Mouse (Mus musculus) mouse trophoblast stem cell (cell line): ENCODE measurements around the gene Cul3.
"Not testable (repeated sequence)": the region's sequence is repeated elsewhere in the genome, so short reads cannot be mapped to it uniquely, and the experiment has no call there.

ENCODE experiments used
- in situ Hi-C, 2 experiments: fragments of 300-500 bp; cut with MseI, MboI; formaldehyde crosslinking; loops; 2 replicates in 1 of 2; 3 replicates in 1 of 2; pipeline ENCODE4 v1.15.1; 2025

Cul3 gene

DNA sequence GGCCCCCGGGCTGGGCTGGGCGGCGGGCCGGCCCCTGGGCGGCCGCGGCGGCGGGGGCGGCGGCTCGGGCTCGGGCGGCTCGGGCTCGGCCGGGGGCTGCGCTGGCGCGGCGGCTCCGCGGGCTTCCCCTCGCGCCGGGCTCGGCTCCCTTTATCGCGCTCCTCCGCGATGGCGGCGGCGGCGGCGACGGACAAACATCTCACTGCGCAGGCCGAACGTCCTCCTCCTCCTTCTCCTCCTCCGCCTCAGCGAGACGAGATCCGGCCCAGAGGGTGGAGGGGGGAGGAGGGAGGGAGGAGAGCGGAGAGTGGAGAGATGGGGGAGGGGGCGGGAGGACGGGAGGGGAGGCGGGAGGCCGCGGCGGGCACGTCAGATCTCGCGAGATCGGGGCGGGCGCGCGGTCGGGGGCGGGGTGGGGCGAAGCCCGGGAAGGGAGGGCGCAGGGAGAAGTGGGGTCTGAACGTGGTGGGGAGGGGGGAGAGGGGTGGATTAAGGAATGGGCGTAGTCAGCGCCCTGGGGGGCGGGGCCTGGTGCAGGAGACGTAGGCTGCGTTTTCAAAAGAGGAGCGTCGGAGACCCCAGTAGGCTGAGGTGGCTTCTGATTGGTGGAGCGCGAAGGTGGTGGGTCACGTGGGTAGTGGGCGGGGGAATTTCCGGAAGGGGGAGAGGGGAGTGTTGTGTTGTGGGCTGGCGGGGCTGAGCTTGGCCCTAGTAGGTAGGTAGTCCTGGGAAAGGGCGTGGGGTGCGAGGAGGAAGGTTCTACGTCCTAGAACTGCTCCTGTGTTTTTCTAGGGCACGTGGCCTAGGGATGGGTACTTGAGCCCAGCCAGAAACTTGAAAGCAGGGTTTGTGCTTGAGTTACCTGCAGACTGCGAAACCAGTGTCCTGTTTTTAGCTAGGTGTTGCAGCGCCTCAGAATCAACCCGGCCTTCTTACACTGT, at the start of gene Cul3:
TSS of gene Cul3 (minus strand) at position 45 of the 941 bp plus-strand sequence.
- in situ Hi-C loops, result no loop called here

DNA sequence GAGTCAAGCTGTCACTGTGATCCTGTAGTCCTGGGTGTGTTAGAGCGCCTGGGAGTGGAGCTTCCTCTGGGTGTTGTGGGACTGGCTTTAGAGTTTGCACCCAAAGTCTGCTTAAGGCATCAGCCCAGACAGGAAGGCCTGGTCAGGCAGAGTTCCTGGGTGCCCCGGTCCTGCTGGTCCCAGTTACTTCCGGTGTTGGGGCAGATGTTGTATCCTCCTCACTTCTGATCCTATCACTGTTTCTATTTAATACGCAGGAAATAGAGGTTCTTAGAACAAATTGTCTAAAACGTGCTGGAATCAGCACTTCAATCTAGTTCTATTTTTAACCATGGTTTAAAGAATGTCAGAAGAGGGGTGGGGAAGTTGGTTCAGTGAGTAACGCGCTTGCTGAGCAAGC, 49.2 kb upstream of the Cul3 start:
- in situ Hi-C loops, result no loop called here

DNA sequence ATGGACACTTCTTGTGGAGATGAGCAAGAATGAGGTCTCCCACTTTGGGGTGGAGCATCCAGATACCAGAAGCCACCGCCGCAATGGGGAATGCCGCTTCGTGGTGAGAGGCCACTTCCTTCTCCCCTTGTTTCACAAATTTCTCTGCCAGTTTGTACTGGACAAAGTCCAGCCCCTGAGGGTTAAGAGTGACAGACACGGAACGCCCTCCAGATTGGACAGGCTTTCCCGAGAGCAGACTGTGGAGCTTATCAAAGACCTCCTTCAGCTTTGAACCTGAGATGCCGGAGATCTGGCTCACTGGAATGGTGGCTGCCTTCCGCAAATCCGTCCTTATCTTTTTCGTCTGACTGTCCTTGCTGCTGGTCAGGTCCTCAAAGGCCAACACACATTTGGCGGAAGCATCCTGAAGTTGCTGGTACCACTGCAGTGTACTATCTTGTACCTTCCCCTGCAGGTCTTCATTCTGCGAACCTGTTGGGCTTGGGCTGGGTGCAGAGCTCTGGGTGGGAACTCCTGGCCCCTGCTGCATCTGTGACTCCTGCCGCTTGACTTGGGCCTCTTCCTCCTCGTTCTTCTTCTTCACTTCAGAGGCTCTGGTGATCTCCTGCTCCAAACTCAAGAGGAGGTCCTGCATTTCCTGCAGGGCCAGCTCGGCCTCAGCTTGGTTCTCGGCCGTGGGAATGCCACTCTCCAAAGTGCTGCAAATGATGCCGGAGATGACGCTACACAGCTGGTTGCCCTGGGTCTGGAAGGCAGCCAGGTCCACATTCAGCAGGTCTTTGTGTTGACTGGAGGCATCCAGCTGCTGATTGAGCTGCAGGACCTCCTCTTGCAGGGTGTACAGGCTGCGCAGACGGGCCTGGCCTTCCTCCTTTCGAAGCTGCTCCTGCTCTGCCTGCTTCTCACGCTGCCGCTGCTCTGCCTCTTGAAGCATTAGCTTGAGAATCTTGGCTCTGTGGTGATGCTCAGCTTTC, 43.6 kb upstream of the Cul3 start:
- in situ Hi-C loops, result no loop called here

DNA sequence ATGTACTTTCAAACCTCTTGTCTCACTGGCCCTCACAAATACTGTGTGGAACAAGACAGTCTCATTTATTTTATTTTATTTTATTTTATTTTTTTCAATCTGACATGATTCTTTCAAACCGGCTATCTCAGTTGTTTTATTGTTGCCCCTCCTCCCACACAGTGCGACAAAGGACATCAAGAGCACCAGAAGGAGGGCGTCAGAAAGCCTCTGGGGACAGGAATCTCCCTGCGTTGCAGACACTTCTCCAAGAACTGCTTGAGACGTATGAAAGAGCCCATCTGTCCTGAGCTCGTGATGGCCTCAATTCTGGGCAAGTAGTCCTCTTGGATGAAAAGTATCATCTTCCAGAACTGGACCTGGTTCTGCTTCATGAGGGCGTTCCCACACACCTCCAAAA, 42.6 kb upstream of the Cul3 start:
- in situ Hi-C loops, result no loop called here

DNA sequence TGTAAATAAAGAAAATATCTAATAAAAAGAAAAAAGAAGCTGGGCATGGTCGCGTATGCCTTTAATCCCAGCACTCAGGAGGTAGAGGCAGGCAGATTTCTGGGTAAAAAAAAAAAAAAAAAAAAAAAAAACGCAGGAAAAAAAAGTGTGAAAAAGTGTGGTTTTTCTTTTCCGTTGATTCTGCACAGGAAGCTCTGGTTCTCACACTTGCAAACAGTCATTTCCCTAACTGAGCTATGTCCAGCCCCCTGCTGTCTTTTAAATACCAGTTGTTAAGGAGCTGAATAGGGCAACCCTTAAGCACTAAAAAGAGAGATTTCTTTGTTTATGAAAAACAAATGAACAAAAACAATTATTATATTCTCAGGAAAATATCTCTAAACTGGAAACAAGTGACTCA, 41.0 kb upstream of the Cul3 start:
- in situ Hi-C loops, result no loop called here

DNA sequence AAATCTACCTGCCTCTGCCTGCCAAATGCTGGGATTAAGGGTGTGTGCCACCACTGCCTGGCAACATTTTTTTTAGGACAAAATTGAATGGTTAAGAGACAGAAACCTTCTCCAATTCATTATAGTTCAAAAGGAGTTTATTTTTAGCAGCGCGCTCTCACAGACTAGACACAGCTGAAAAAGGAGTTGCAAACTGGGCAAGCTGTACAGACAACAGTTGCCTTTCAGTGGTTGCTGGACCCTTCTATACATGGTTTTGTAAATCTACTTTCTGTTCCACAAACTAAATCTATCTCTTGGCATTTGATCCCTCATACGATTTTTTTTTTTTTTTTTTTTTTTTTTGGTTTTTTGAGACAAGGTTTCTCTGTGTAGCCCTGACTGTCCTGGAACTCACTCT, 31.7 kb upstream of the Cul3 start:
- in situ Hi-C loops, result no loop called here

DNA sequence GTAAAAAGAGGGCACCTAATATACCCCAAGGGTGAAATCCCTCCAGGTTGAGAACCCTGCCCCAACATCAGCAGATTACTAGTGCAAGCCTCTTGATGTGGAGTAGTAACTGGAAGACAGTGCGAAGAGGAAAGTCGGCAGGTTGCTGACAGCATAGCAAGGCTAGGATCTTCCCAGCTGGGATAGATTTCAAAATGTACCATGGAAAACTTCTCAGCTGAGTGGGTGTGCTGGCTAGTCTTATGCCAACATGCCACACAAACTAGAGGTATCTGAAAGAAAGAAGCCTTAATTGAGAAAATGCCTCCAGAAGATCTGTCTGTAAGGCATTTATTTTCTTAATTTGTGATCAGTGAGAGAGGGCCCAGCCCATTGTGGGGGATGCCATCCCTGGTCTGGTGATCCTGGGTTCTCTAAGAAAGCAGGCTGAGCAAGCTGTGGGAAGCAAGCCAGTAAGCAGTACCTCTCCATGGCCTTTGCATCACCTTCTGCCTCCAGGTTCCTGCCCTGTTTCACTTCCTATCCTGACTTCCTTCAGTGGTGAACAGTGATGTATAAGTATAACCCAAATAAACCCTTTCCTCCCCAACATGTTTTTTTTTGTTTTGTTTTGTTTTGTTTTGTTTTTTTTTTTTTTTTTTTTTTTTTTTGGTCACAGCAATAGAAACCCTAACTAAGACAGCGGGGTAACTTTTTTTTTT, 31.1 kb upstream of the Cul3 start:
- in situ Hi-C loops, result no loop called here

DNA sequence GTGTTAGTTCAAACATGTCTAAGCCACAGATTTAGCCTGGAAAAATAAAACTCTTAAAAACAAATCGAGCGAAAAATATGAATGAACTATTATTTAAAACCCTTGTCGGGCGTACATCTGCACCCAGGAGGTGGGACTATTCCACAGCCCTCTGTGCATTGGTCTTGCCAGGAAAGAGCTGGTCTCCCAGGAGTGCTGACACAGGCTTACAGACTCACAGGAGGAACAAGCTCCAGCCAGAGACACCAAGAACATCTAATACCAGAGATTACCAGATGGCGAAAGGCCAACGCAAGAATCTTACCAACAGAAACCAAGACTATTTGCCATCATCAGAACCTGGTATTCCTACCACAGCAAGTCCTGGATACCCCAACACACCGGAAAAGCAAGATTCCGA, 23.2 kb upstream of the Cul3 start:
- in situ Hi-C loops, result no loop called here

DNA sequence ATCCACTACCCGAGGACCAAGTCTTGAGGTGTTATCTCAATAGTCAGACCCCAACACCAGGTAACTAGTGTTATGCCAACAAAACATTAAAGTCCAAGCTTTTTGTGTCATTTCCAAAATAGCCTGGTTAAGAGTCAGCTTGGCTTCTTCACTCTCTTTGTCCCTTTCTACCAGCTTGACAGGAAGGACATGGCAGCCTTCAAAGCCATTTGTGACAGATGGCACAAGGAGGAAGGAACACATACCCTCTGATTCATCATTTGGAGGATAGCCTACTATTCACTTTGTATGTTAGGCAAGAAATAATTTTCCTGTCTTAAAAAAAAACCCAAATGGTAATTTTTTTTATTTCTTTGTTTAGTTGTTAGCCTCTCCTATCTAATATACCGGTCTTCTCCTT, 22.7 kb upstream of the Cul3 start:
- in situ Hi-C loops, result no loop called here

DNA sequence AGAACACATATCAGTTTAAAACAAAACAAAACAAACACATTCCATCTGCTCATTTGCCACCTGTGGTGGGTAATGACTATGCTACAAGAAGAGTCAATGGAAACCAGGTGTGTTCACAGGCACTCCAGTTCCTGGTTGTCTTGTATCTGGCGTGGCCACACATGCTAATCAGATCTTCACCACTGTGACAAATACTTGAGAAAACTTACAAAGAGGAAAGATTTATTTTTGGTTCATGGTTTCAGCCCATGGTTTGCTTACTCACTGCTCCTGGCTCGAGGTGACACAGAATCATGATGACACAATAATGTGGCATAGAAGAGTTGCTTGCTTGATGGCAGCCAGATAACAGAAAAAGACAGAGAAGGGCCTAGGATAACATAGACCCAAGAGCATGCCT, 22.1 kb upstream of the Cul3 start:
- in situ Hi-C loops, result no loop called here

DNA sequence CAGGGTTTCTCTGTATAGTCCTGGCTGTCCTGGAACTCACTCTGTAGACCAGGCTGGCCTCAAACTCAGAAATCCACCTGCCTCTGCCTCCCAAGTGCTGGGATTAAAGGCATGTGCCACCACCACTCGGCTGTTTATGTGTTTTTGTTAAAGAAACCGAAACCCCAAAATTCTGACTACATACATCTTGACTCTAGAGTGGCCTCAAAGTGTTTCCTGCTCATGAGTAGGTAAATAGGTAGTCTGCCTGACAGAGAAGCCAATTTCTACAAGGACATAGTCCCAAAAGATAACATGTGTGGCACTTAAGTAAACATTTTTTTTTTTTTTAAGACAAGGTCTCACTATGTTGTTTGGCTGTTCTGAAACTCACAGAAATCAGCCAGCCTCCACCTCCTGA, 21.5 kb upstream of the Cul3 start:
- in situ Hi-C loops, result not testable (repeated sequence)

DNA sequence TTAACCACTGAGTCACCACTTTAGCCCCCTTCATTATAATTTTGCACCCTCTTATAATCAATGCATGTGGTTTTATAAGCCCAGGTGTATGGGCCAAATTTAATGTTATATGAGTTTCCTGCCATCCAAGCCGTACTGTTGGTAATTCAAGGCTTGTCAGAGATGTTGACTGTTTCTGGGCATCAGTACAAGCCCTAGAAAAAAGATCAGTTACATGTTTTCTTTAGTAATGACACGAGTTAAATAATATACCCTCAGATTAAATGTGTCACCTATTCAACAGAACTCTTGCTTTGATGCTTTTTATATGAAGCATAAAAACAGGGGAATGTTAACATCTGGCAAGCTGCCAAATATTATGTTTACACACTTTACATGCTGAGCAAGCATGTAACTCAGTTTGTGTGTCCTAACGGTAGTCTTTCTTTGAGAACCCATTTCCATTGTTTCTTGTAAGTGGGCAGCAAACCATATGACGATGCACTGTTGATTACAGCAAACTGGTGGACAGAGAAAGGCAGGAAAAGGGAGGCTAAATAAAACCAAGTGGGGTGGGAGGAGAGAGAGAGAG, 19.8 kb upstream of the Cul3 start:
- in situ Hi-C loops, result no loop called here

DNA sequence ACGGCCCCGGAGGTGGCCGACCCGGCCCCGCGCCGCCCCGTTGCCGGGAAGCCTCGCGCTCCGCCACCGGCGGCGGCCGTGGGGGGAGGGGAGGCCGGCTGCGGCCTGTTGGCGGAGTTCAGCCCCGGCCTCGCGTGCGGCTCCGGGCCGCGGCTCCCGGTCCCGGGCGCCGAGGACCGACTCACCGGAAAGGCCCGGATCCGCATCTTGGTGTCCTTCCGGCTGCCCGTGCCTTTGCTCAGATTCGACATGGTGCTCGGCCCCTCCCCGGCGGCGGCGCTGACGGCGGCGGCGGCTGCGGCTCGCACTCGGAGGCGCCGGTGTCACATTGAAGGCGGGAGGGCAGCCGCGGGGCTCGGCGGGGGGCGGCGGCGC, 232 bp downstream of the Cul3 start:
- in situ Hi-C loops, result no loop called here

DNA sequence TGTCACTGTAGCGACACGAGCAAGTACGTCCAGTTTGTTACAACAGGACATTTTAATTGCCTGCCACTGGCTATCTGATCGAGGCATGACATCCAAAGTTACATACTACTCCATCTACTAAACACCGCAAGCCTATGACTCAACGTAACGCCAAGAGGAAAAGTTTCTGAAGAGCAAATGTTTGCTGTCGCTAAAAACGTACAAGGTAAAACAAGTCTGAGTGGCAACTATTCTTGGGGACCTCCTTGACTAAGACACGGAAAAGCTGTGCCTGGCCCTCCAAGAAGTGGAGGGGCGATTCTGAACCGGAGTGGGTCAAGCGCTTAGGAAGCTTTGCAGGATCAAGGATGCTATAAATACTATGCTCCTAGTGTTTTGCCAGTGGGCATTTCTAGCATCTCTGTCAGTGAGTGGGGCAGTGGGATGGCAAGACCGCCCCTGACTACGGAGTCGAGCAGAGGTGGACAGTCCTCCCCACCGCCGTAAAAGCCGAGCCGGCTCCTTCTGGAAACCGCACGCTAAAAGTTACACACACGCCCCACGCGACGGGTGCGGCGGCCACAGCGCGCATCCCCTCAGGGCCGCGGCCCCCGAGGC, 757 bp downstream of the Cul3 start:
- in situ Hi-C loops, result no loop called here

DNA sequence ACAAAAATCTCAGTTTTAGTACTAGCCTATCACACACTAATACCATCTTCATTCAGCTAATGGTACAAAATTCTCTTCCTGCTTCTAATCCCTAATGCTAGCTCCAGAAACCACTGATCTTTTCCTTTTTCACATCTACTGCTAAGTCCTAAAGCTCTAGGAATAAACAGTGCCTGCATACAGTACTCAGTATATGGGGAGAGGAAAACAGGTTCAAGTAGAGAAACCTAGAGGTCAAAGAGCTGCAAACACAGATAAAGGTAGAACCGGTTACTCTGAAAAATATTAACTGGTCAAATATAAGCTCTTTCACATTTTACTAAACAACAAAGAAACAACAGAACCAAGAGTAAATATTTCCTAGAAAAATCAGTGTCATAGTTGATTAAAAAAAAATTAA, 1.9 kb downstream of the Cul3 start:
- in situ Hi-C loops, result no loop called here

DNA sequence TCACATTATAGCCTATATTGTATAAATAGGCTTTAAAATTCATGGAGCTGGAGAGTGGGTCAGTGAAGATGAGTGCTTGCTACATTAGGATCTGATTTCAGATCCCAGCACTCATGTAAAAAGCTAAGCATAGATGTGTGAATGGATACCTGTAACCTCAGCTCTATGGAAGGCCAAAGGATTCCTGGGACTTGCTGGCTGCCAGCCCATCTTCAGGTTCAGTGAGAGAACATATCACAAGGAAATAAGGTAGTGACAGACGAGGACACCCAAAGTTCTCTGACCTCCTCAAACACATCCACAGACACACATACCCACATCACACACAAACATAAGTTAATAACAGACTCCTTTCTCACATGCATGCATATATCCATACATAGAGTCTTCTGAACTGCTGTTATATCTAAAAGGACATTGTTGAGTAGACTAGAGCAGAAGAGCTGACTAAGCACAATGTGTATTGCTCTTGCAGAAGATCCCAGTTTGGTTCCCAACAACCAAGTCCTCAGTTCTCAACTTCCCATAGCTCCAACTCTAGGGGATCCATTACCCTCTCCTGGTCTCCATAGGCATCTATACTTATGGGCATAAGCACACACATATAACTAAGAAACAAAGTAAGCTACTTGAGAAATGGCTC, 4.4 kb downstream of the Cul3 start:
- in situ Hi-C loops, result no loop called here

DNA sequence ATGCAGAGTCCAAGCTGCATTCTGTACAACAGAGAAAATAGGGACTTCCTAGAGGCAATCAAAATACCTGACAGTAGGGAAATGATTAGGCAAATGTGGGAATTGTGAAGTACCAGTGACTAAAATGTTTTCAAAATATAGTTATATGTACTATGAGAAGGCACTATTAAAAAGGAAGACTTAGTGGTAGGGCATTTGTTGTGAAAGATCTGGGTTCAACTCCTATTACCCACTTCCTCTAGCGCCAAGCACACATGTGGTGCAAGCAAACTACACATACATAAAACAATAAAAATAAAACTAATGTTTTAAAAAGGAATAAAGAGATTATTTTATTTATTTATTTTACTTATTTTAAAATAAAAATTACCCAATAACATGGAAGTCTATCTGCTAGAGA, 5.2 kb downstream of the Cul3 start:
- in situ Hi-C loops, result no loop called here

DNA sequence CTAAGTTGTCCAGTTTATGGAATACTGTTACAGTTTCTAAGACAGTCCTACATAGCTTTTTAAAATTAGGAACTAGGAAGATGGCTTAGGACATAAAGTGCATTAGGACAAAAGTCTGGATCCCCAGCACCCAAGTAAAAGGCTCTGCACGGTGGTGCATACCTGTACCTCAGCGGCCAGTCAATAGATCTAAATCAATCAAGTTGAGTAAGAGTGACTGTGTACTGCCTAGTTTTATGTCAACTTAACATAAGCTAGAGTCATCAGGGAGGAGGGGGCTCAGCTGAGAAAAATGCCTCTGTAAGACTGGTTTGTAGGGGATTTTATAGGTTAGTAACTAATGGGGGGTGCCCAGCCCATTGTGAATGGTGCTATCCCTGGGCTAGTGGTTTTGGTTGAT, 9.3 kb downstream of the Cul3 start:
- in situ Hi-C loops, result no loop called here

DNA sequence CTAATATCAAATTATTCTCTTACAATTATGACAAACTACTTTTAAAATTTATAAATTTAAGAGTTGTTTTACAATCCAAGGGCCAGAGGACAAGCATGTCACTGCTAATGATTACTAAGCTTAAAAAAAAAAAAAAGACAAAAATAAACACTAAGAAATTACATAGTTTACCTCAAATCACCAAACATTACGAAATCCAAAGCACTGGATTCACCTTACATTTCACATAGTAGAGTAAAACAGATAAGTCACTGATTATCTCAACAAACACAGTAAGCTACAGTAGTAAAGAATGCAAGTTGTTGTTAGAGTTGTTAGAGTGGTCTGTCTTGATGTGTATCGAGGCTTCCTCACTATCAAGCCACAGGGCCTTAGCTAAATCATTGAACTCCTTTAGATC, 14.5 kb downstream of the Cul3 start:
- in situ Hi-C loops, result no loop called here

DNA sequence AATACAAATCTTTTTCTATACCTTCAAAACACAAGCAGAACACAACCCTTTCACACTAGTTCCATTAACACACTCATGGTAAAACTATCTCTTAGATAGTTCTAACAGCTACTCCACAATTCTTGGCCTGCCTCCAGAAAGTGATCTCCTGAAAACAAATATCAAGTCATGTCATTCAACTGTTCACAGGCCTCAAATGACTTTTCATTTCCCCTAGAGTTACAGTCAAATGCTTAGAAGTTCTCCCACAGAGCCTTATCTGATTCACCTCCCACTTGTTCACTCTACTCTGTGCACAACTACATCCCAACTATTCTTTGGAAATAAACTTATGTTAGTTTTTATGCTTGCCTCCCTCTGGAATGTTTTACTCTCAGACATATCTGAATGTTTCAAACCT, 15.9 kb downstream of the Cul3 start:
- in situ Hi-C loops, result no loop called here

DNA sequence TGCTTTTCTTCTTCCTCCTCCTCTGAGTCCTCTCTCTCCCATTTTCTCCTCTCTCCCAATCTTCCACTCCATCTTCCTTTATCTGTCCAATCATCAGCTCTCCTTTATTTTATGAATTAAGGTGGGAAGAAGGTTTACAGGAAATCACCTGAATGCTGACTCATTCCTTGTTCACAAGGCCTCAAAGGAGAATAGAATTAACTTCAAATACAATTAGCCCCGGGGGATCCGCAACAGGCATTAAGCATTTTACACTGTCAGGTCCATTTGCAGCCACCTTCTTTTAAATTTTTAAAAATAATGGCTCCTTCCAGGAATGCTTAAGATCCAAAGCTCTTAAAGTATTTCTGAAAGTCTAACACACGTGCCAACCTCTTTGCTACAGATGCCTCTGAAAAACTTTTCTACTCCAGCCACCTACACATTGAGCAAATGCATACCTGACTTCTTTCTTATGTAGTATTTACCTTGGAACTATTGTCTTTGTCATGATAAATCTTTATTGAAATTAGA, 24.7 kb downstream of the Cul3 start:
- in situ Hi-C loops, result no loop called here
